Mouse (Mus musculus) MEL (cell line): ENCODE measurements around the gene Tradd. TPM values are rescaled to one million over a fixed set of nuclear protein-coding genes. Genes with fewer than 3 reads are reported as not detected.

Source experiments
- polyA plus RNA-seq, 2 experiments: library from polyadenylated mRNA; stranded (reverse) in 1 of 2; unstranded in 1 of 2; fragments of >175 nt in 1 of 2; fragments of >200 nt in 1 of 2; gene quantifications; 2 replicates each; pipeline versions ENCODE4 v1.2.1 to v1.2.4; 2012; ENCODE audit warnings: low replicate concordance in 2 of 2, low read depth in 1 of 2; ENCODE audit not compliant: insufficient read length in 2 of 2, insufficient read depth in 1 of 2, missing spikeins in 1 of 2
- total RNA-seq: library from RNA; depleted of rRNA; stranded (reverse); fragments of 300-350 nt; gene quantifications from 2 replicates; pipeline ENCODE4 v1.2.3, GENCODE M21; 2012; rRNA removed

Tradd gene
- total and polyA plus RNA-seq, 3 experiments: 31.0 to 33.5 TPM; not detected in 1

Other genes with a start within 250 kb of the Tradd start
- gene Ces3a, start 216.0 kb downstream of the Tradd start, total RNA-seq: not detected in 2 replicates
- gene Ces3a, start 216.0 kb downstream of the Tradd start, polyA plus RNA-seq: not detected
- gene Ces3b, start 180.9 kb downstream of the Tradd start, total RNA-seq: not detected in 2 replicates
- not detected for gene Ces3b, start 180.9 kb downstream of the Tradd start, polyA plus RNA-seq
- gene Ces4a, start 132.8 kb downstream of the Tradd start, total RNA-seq: not detected in 2 replicates
- gene Ces4a, start 132.8 kb downstream of the Tradd start, polyA plus RNA-seq: not detected
- 32.5 and 40.6 TPM in 2 replicates for gene Cbfb, start 93.9 kb downstream of the Tradd start, total RNA-seq
- 10 to 100 TPM in 1 of 2 experiments, not detected in 1; 37.9 TPM for gene Cbfb, start 93.9 kb downstream of the Tradd start, polyA plus RNA-seq
- 16.0 and 18.3 TPM in 2 replicates for gene D230025D16Rik, start 39.5 kb downstream of the Tradd start, total RNA-seq
- gene D230025D16Rik, start 39.5 kb downstream of the Tradd start, polyA plus RNA-seq: 10 to 100 TPM in 1 of 2 experiments, not detected in 1; 22.4 TPM
- gene B3gnt9, start 9.5 kb downstream of the Tradd start, total RNA-seq: 2.7 and 2.8 TPM in 2 replicates
- 1 to 10 TPM in 1 of 2 experiments, not detected in 1; 4.7 TPM for gene B3gnt9, start 9.5 kb downstream of the Tradd start, polyA plus RNA-seq
- 4.1 and 4.8 TPM in 2 replicates for gene Fbxl8, start within 50 bp of the Tradd start, total RNA-seq
- gene Fbxl8, start within 50 bp of the Tradd start, polyA plus RNA-seq: 1 to 10 TPM in 1 of 2 experiments, not detected in 1; 7.2 TPM
- gene Hsf4, start 5.2 kb upstream of the Tradd start, total RNA-seq: 1.4 and 1.7 TPM in 2 replicates
- 1 to 10 TPM in 1 of 2 experiments, not detected in 1; 7.1 TPM for gene Hsf4, start 5.2 kb upstream of the Tradd start, polyA plus RNA-seq
- 0.69 and 0.89 TPM in 2 replicates for gene Nol3, start 11.5 kb upstream of the Tradd start, total RNA-seq
- under 1 TPM in 1 of 2 experiments, not detected in 1; 0.63 TPM for gene Nol3, start 11.5 kb upstream of the Tradd start, polyA plus RNA-seq
- gene 4931428F04Rik, start 25.3 kb upstream of the Tradd start, total RNA-seq: 5.6 and 8.2 TPM in 2 replicates
- 10 to 100 TPM in 1 of 2 experiments, not detected in 1; 13.0 TPM for gene 4931428F04Rik, start 25.3 kb upstream of the Tradd start, polyA plus RNA-seq
- gene Exoc3l, start 31.5 kb upstream of the Tradd start, total RNA-seq: 0.56 and 0.69 TPM in 2 replicates
- gene Exoc3l, start 31.5 kb upstream of the Tradd start, polyA plus RNA-seq: 1 to 10 TPM in 1 of 2 experiments, not detected in 1; 2.0 TPM
- 95.9 and 98.5 TPM in 2 replicates for gene E2f4, start 33.1 kb upstream of the Tradd start, total RNA-seq
- 100 to 1,000 TPM in 1 of 2 experiments, 10 to 100 TPM in 1; 97.9 to 313 TPM for gene E2f4, start 33.1 kb upstream of the Tradd start, polyA plus RNA-seq
- 1.0 and 1.3 TPM in 2 replicates for gene Elmo3, start 41.0 kb upstream of the Tradd start, total RNA-seq
- gene Elmo3, start 41.0 kb upstream of the Tradd start, polyA plus RNA-seq: 1 to 10 TPM in 1 of 2 experiments, not detected in 1; 2.9 TPM
- gene Lrrc29, start 61.7 kb upstream of the Tradd start, total RNA-seq: 2.6 and 3.2 TPM in 2 replicates
- gene Lrrc29, start 61.7 kb upstream of the Tradd start, polyA plus RNA-seq: 1 to 10 TPM in 1 of 2 experiments, not detected in 1; 6.1 TPM
- gene Tmem208, start 61.7 kb upstream of the Tradd start, total RNA-seq: 123 and 149 TPM in 2 replicates
- 10 to 100 TPM in 1 of 2 experiments, not detected in 1; 94.5 TPM for gene Tmem208, start 61.7 kb upstream of the Tradd start, polyA plus RNA-seq
- 2.5 and 2.8 TPM in 2 replicates for gene Fhod1, start 83.3 kb upstream of the Tradd start, total RNA-seq
- gene Fhod1, start 83.3 kb upstream of the Tradd start, polyA plus RNA-seq: 10 to 100 TPM in 1 of 2 experiments, not detected in 1; 10.9 TPM
- 0.12 and 0.20 TPM in 2 replicates for gene Slc9a5, start 84.2 kb upstream of the Tradd start, total RNA-seq
- gene Slc9a5, start 84.2 kb upstream of the Tradd start, polyA plus RNA-seq: 1 to 10 TPM in 1 of 2 experiments, not detected in 1; 1.9 TPM
- not detected in 2 replicates for gene Plekhg4, start 108.7 kb upstream of the Tradd start, total RNA-seq
- gene Plekhg4, start 108.7 kb upstream of the Tradd start, polyA plus RNA-seq: under 1 TPM in 1 of 2 experiments, not detected in 1; 0.10 TPM
- not detected in 2 replicates for gene Kctd19, start 148.9 kb upstream of the Tradd start, total RNA-seq
- not detected for gene Kctd19, start 148.9 kb upstream of the Tradd start, polyA plus RNA-seq
- gene Lrrc36, start 149.0 kb upstream of the Tradd start, total RNA-seq: not detected in 2 replicates
- under 1 TPM in 1 of 2 experiments, not detected in 1; 0.06 TPM for gene Lrrc36, start 149.0 kb upstream of the Tradd start, polyA plus RNA-seq
- gene Tppp3, start 206.9 kb upstream of the Tradd start, total RNA-seq: 0.42 and 0.81 TPM in 2 replicates
- gene Tppp3, start 206.9 kb upstream of the Tradd start, polyA plus RNA-seq: 1 to 10 TPM in 1 of 2 experiments, not detected in 1; 1.7 TPM
- 4.7 and 4.9 TPM in 2 replicates for gene Zdhhc1, start 232.3 kb upstream of the Tradd start, total RNA-seq
- 10 to 100 TPM in 1 of 2 experiments, not detected in 1; 11.5 TPM for gene Zdhhc1, start 232.3 kb upstream of the Tradd start, polyA plus RNA-seq